Mouse (Mus musculus) small intestine, adult 10 weeks (tissue): ENCODE results near the gene Olfr556. TPM values are rescaled to one million over a fixed set of nuclear protein-coding genes. Genes with fewer than 3 reads are reported as not detected.

Source experiments
- polyA plus RNA-seq: library from polyadenylated mRNA; stranded (reverse); fragments of 350-450 nt; fragmentation: Illumina TruSeq; extraction: RNeasy Lipid Tissue Mini Kit (QIAGEN cat#74804); gene quantifications from one replicate; pipeline ENCODE4 v1.2.3, GENCODE M21; 2014; ENCODE audit warnings: low replicate concordance

The Olfr556 gene
- polyA plus RNA-seq, result not detected

GRCm38 (mm10) chr7:102664599-102664998, at the start of gene Olfr556:
Gene Olfr556 (plus strand): TSS chr7:102664899.

GRCm38 (mm10) chr7:102618118-102618517, 46.6 kb upstream of the Olfr556 start, which contains the start of gene Olfr553:
Gene Olfr553 (minus strand): TSS chr7:102618218.

GRCm38 (mm10) chr7:102638132-102638531, 26.6 kb upstream of the Olfr556 start, which contains the start of gene Olfr554:
Gene Olfr554 (plus strand): TSS chr7:102638432.

GRCm38 (mm10) chr7:102658523-102658922, 6.2 kb upstream of the Olfr556 start, which contains the start of gene Olfr555:
Gene Olfr555 (plus strand): TSS chr7:102658823.

GRCm38 (mm10) chr7:102686944-102687501, 22.3 kb downstream of the Olfr556 start, which contains the start of gene Trim68:
Gene Trim68 (minus strand): TSS chr7:102687327.

GRCm38 (mm10) chr7:102695358-102696125, 30.8 kb downstream of the Olfr556 start, which contains the start of gene Olfr557:
Gene Olfr557 (plus strand): TSS chr7:102695910.

GRCm38 (mm10) chr7:102701915-102702314, 37.2 kb downstream of the Olfr556 start, which contains the start of gene Olfr558:
Gene Olfr558 (plus strand): TSS chr7:102702215.

GRCm38 (mm10) chr7:102718970-102719369, 54.3 kb downstream of the Olfr556 start, which contains the start of gene Olfr33:
Gene Olfr33 (minus strand): TSS chr7:102719070.

Other genes starting within 250 kb of the Olfr556 start
- gene Rrm1, start 223.2 kb upstream of the Olfr556 start, polyA plus RNA-seq, result 35.8 TPM
- gene Olfr543, start 183.2 kb upstream of the Olfr556 start, polyA plus RNA-seq, result not detected
- not detected for gene Olfr544, start 176.6 kb upstream of the Olfr556 start, polyA plus RNA-seq
- gene Olfr545, start 165.3 kb upstream of the Olfr556 start, polyA plus RNA-seq, result not detected
- gene Olfr547, start 130.2 kb upstream of the Olfr556 start, polyA plus RNA-seq, result not detected
- not detected for gene Olfr548-ps1, start 124.0 kb upstream of the Olfr556 start, polyA plus RNA-seq
- gene Olfr549, start 115.0 kb upstream of the Olfr556 start, polyA plus RNA-seq, result not detected
- 15.3 TPM for gene Trim21, start 99.4 kb upstream of the Olfr556 start, polyA plus RNA-seq
- gene Olfr550, start 93.5 kb upstream of the Olfr556 start, polyA plus RNA-seq, result not detected
- not detected for gene Olfr551, start 73.0 kb upstream of the Olfr556 start, polyA plus RNA-seq
- gene Olfr552, start 67.1 kb upstream of the Olfr556 start, polyA plus RNA-seq, result not detected
- not detected for gene Olfr553, start 46.7 kb upstream of the Olfr556 start, polyA plus RNA-seq
- not detected for gene Olfr554, start 26.5 kb upstream of the Olfr556 start, polyA plus RNA-seq
- not detected for gene Olfr555, start 6.1 kb upstream of the Olfr556 start, polyA plus RNA-seq
- gene Trim68, start 22.4 kb downstream of the Olfr556 start, polyA plus RNA-seq, result 3.0 TPM
- gene Olfr557, start 31.0 kb downstream of the Olfr556 start, polyA plus RNA-seq, result not detected
- gene Olfr558, start 37.3 kb downstream of the Olfr556 start, polyA plus RNA-seq, result 2.3 TPM
- not detected for gene Olfr33, start 54.2 kb downstream of the Olfr556 start, polyA plus RNA-seq
- not detected for gene Olfr559, start 62.6 kb downstream of the Olfr556 start, polyA plus RNA-seq
- gene Olfr560, start 94.5 kb downstream of the Olfr556 start, polyA plus RNA-seq, result 0.30 TPM
- 1.3 TPM for gene Olfr78, start 94.6 kb downstream of the Olfr556 start, polyA plus RNA-seq
- 0.26 TPM for gene Olfr561, start 106.3 kb downstream of the Olfr556 start, polyA plus RNA-seq
- not detected for gene Olfr564, start 138.6 kb downstream of the Olfr556 start, polyA plus RNA-seq
- not detected for gene Olfr566, start 193.9 kb downstream of the Olfr556 start, polyA plus RNA-seq
- not detected for gene Olfr568, start 212.2 kb downstream of the Olfr556 start, polyA plus RNA-seq
- not detected for gene Olfr569, start 226.0 kb downstream of the Olfr556 start, polyA plus RNA-seq
- not detected for gene Olfr570, start 229.7 kb downstream of the Olfr556 start, polyA plus RNA-seq